22 mouse cellular contexts compared by ENCODE assay signal in genomic region chr15:10663793-10664528, GRCm38 (mm10). TPM values are rescaled to one million over a fixed set of nuclear protein-coding genes. Genes with fewer than 3 reads are reported as not detected.
DNase-seq lines count a peak whose midpoint lies in the region; ATAC-seq and TF ChIP-seq lines count a peak whose summit lies in the region.
"Had no signal": no experiment of that assay in that cellular context is flagged by ENCODE, and none has a peak within 500 bp of the region (broad histone marks: within the 10 kb centered on the region; RNA-seq: fewer than 3 reads in every experiment).

No protein-coding gene starts in this region.

- ATAC-seq in lung, embryonic 14.5 days (ENCODE audit: insufficient read depth): no peak
- peak; percentile 33 for ATAC-seq in Patski
- no peak for ATAC-seq in kidney, postnatal 0 days (replicated peaks; ENCODE audit: low FRiP score, low read depth)
- ATAC-seq: forebrain, postnatal 0 days; hindbrain, embryonic 16.5 days; intestine, postnatal 0 days; liver, postnatal 0 days; midbrain, embryonic 15.5 days had no signal

- no peak overlapping the region for H3K4me2 ChIP-seq in lung, embryonic 14.5 days
- H3K4me2 ChIP-seq in kidney, postnatal 0 days (ENCODE audit: low read length): no peak overlapping the region
- H3K4me2 ChIP-seq: midbrain, embryonic 15.5 days had no signal

- DNase-seq in lung, embryonic 14.5 days: peak; percentile 45
- DNase-seq in lung, postnatal 4 days: no peak
- peak; percentile 31 for DNase-seq in Patski (ENCODE audit: low read depth, low spot score)
- peak; percentile 86 for DNase-seq in kidney, postnatal 0 days (ENCODE audit: low spot score)
- no peak for DNase-seq in adrenal gland, adult 18-20 months (ENCODE audit: low spot score in 2 of 2)
- no peak for DNase-seq in spleen, postnatal 14 days (ENCODE audit: low spot score in 2 of 2)
- no peak for DNase-seq in cerebellum, adult 11 months
- DNase-seq: adrenal gland, postnatal 36 days; cerebellum, adult 9-11 months; forebrain, postnatal 0 days; gastrocnemius, postnatal 25 days; liver; liver, postnatal 0 days; thymus, postnatal 14 days had no signal

- 50% methylated on average over 5 of the region's 5 CpGs for WGBS in lung, embryonic 14.5 days
- 35% methylated on average over 5 of the region's 5 CpGs for WGBS in kidney, postnatal 0 days

- POLR2A ChIA-PET in Patski (lab: Charles Lee): interaction anchor here (1.1 kb wide), 2 partner anchors 176 to 227 kb away, joined by 5 read pairs; no protein-coding TSS in a partner anchor

- no peaks in the 10 kb centered on the region for H3K9me3 ChIP-seq in lung, embryonic 14.5 days (ENCODE audit: low read depth, low read length)
- no peaks in the 10 kb centered on the region for H3K9me3 ChIP-seq in kidney, postnatal 0 days (replicated peaks; ENCODE audit: low read length)
- H3K9me3 ChIP-seq: heart, embryonic 10.5 days; hindbrain, embryonic 10.5 days; limb, embryonic 10.5 days; midbrain, embryonic 15.5 days had no signal

- H3K27me3 ChIP-seq in lung, embryonic 14.5 days (ENCODE audit: insufficient read depth, low read length): no peaks in the 10 kb centered on the region
- H3K27me3 ChIP-seq in Patski: no peaks in the 10 kb centered on the region
- no peaks in the 10 kb centered on the region for H3K27me3 ChIP-seq in kidney, postnatal 0 days (ENCODE audit: insufficient read depth, low read length)
- H3K27me3 ChIP-seq: midbrain, embryonic 15.5 days had no signal

- CTCF ChIA-PET in Patski (lab: Charles Lee): no interaction called here

- no peak overlapping the region for H3K9ac ChIP-seq in lung, embryonic 14.5 days
- no peak overlapping the region for H3K9ac ChIP-seq in kidney, postnatal 0 days (ENCODE audit: low read depth, low read length)
- H3K9ac ChIP-seq: forebrain, postnatal 0 days; liver, postnatal 0 days; midbrain, embryonic 15.5 days had no signal

- H3K4me3 ChIP-seq in lung, embryonic 14.5 days (ENCODE audit: low read depth, low read length): no peak overlapping the region
- H3K4me3 ChIP-seq in embryonic fibroblast, embryonic 13.5 days (ENCODE audit: insufficient read depth, low read length): no peak overlapping the region
- H3K4me3 ChIP-seq in kidney, postnatal 0 days (replicated peaks; ENCODE audit: low read depth, low read length): no peak overlapping the region
- H3K4me3 ChIP-seq: heart, embryonic 10.5 days; hindbrain, embryonic 10.5 days; limb, embryonic 10.5 days; midbrain, embryonic 15.5 days had no signal

- H3K36me3 ChIP-seq in lung, embryonic 14.5 days (ENCODE audit: insufficient read depth): no peaks in the 10 kb centered on the region
- 0 out of 2 replicates have a peak, but pooled peaks cover 3% of the 10 kb centered on the region for H3K36me3 ChIP-seq in kidney, postnatal 0 days (ENCODE audit: insufficient read depth, low read length)
- H3K36me3 ChIP-seq: heart, embryonic 10.5 days; midbrain, embryonic 15.5 days had no signal

- peak overlapping the region; percentile 33; the same call in 1 of the 2 replicates for H3K27ac ChIP-seq in lung, embryonic 14.5 days (ENCODE audit: low read depth)
- H3K27ac ChIP-seq in embryonic fibroblast, embryonic 13.5 days (ENCODE audit: insufficient read depth, low read length): peak overlapping the region; percentile 16; the same call in 1 of the 2 replicates
- peak overlapping the region; percentile 79 for H3K27ac ChIP-seq in kidney, postnatal 0 days
- H3K27ac ChIP-seq: heart, embryonic 10.5 days; hindbrain, embryonic 10.5 days; limb, embryonic 10.5 days; macrophage; midbrain, embryonic 15.5 days had no signal

- TF ChIP-seq POLR2A in embryonic fibroblast, embryonic 13.5 days (IDR thresholded peaks at IDR 0.05; ENCODE audit: low read depth, low read length): no peak

- H3K4me1 ChIP-seq in lung, embryonic 14.5 days (ENCODE audit: insufficient read depth): peaks cover 13% of the 10 kb centered on the region; the same call in 1 of the 2 replicates
- peaks cover 12% of the 10 kb centered on the region for H3K4me1 ChIP-seq in embryonic fibroblast, embryonic 13.5 days (ENCODE audit: control insufficient read depth, insufficient read depth, low read length)
- H3K4me1 ChIP-seq in kidney, postnatal 0 days (replicated peaks; ENCODE audit: insufficient read depth, low read length): peaks cover 42% of the 10 kb centered on the region
- H3K4me1 ChIP-seq: midbrain, embryonic 15.5 days had no signal

- in situ Hi-C loops in Patski (cut with MboI; ENCODE audit: low pct_unique_long_range_greater_than_20kb): no loop called here

- TF ChIP-seq CTCF in lung, embryonic 14.5 days (IDR thresholded peaks at IDR 0.05; ENCODE audit: low read depth): no peak
- TF ChIP-seq CTCF in Patski (IDR thresholded peaks at IDR 0.05): no peak
- TF ChIP-seq CTCF in embryonic fibroblast, embryonic 13.5 days (IDR thresholded peaks at IDR 0.05; ENCODE audit: borderline replicate concordance, insufficient read depth, low read length): no peak
- TF ChIP-seq CTCF in kidney, postnatal 0 days (IDR thresholded peaks at IDR 0.05; ENCODE audit: low read depth): no peak

RNA-seq across cellular contexts. Expression of gene Rai14, which starts 50.5 kb away (rescaled TPM):
- 73.1 and 74.7 TPM in 2 replicates for polyA plus RNA-seq in lung, embryonic 14.5 days (2014; fragmentation: Nextera tagmentation; extraction: Ambion mirVana)
- polyA plus RNA-seq in Patski (2021): 55.3 TPM
- polyA plus RNA-seq in embryonic fibroblast, embryonic 13.5 days (2011; ENCODE audit: insufficient read length, low read depth, missing spikeins): 134 and 136 TPM in 2 replicates
- polyA plus RNA-seq in kidney, postnatal 0 days (2015; fragmentation: Nextera tagmentation; extraction: Ambion mirVana): 38.5 and 42.4 TPM in 2 replicates
- 10 to 100 TPM; 26.9 to 28.7 TPM for total RNA-seq in adrenal gland, adult 18-20 months (2021)

Comparison
In these comparisons a context has a peak if more than half of its experiments do, and no peak if none do; other contexts are left out.
1. DNase-seq: peak in lung, embryonic 14.5 days (single experiment), Patski (single experiment) and kidney, postnatal 0 days (single experiment); none in lung, postnatal 4 days (0 of 2), adrenal gland, adult 18-20 months (0 of 2), spleen, postnatal 14 days (0 of 2) and cerebellum, adult 11 months (single experiment).
2. H3K27ac ChIP-seq: peak in every context shown above with its lines; median percentile 79 in kidney, postnatal 0 days; 33 in lung, embryonic 14.5 days; 16 in embryonic fibroblast, embryonic 13.5 days.